Mouse (Mus musculus): ENCODE measurements at regions not wholly inside any gene's neighbourhood (a gene's known extent, or its start where the extent isn't known, plus 50 kb on each side); places are given as distances from the start of the nearest gene placed in this dataset.
"Not testable (repeated sequence)": the region's sequence is repeated elsewhere in the genome, so short reads cannot be mapped to it uniquely, and the experiment has no call there.

DNA sequence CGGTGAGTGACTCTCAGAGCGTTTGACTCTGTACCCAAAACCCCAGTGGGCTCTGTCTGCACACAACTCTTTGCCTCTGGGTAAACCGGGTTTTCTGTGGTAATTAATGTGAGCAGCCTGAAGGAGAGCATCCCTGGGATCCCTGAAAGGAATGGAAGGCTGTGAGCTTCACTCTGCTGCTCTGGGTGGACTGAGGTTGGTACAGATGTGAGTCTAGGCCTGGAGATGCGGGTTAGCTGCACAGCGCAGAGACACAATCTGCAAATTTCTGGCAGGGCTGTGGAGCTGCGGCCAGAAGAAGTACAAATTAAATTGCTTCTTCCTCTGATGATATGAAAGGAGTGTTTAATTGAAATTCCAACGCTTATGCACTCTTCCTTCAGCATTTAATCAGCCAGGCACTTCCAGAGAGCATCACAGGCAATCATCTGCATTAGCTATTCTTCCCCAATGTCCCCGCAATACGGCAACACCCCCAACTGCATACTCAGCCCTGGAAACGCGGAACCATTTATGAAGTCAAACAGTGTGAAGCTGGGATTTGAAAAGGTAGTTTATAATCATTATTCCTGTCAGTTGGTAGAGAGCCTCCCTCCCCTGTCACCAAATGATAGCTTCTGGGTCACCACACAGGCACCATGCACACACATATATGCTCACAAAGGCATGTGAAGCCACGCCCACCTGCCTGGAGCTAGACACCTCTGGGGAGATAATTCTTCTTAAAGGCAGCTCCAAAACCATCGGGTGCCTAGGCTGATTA, 185.5 kb upstream of the Afdn start:
- Histone ChIP-seq H3K4me1 (ENCODE audit: control insufficient read depth, insufficient read depth, low read length) (0 out of 2 replicates have a peak, but pooled peaks cover 3% of the 10 kb centered on the region), H3K4me3 (replicated peaks; ENCODE audit: extremely low read depth, low read depth, low read length) (no peak overlapping the region)
- WGBS = 79% methylated on average over 13 of the region's 13 CpGs
- TF ChIP-seq POLR2A (IDR thresholded peaks at IDR 0.05; ENCODE audit: borderline replicate concordance, extremely low read depth, low read depth, low read length) (no peak), CTCF (IDR thresholded peaks at IDR 0.05; ENCODE audit: insufficient read depth, low read length) (no peak)
- DNase-seq = no peak

- Histone ChIP-seq H3K4me1 (ENCODE audit: control insufficient read depth, insufficient read depth, low read length) (no peaks in the 10 kb centered on the region), H3K4me3 (replicated peaks; ENCODE audit: extremely low read depth, low read depth, low read length) (no peak overlapping the region)
- no peak for DNase-seq
- TF ChIP-seq CTCF (IDR thresholded peaks at IDR 0.05; ENCODE audit: insufficient read depth, low read length) (no peak), POLR2A (IDR thresholded peaks at IDR 0.05; ENCODE audit: borderline replicate concordance, extremely low read depth, low read depth, low read length) (no peak)
- 57% methylated on average over 3 of the region's 3 CpGs for WGBS
Observed at GRCm38 (mm10) chr17:13577798-13578197, 182.5 kb upstream of the Afdn start.

DNA sequence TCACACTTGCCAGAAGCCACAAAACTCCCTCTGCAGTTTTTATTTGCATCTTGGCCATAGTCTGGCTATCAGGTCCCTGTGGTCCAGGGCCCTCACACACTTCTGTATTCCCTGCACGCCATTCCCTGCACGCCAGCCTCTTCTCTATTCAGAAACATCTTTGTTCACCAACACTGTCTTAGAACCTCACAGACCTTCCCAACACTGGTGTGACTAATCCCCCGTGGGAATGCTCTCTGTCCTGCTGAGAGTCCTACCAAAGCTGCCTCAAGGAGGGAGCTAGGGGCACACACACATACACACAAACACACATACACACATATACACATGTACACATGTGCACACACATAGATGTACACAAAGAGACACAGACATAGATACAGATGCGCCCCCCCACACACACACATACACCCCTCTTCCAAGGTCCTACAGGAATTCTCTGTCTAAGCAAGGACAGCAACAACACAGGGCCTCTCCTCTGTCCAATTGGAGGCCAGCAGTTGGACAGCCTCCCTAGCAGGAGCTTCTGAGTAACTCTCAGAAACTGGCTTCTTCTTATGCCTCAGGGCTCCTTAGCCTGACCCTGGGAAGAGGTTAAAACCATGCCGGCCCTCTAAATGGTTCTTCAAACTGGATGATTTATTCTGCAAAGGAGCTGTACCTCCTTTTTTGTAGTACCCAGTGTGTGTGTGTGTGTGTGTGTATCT, 179.0 kb upstream of the Afdn start:
- WGBS = 89% methylated on average over 5 of the region's 5 CpGs

GRCm38 (mm10) chr17:13581995-13582588, 178.2 kb upstream of the Afdn start:
- no peak overlapping the region for H3K4me3 ChIP-seq (replicated peaks; ENCODE audit: extremely low read depth, low read depth, low read length)
- DNase-seq = no peak
- WGBS = 77% methylated on average over 6 of the region's 6 CpGs
- H3K4me1 ChIP-seq (ENCODE audit: control insufficient read depth, insufficient read depth, low read length) = no peaks in the 10 kb centered on the region
- TF ChIP-seq POLR2A (IDR thresholded peaks at IDR 0.05; ENCODE audit: borderline replicate concordance, extremely low read depth, low read depth, low read length) = no peak
- TF ChIP-seq CTCF (IDR thresholded peaks at IDR 0.05; ENCODE audit: insufficient read depth, low read length) = no peak

More for the DNA sequence above, 179.0 kb upstream of the Afdn start:
- no peak for DNase-seq
- no peak for TF ChIP-seq POLR2A (IDR thresholded peaks at IDR 0.05; ENCODE audit: borderline replicate concordance, extremely low read depth, low read depth, low read length)
- TF ChIP-seq CTCF (IDR thresholded peaks at IDR 0.05; ENCODE audit: insufficient read depth, low read length) = no peak
- Histone ChIP-seq H3K4me1 (ENCODE audit: control insufficient read depth, insufficient read depth, low read length) (no peaks in the 10 kb centered on the region), H3K4me3 (replicated peaks; ENCODE audit: extremely low read depth, low read depth, low read length) (no peak overlapping the region)

GRCm38 (mm10) chr17:13583475-13584233, 176.7 kb upstream of the Afdn start:
- H3K4me1 ChIP-seq (ENCODE audit: control insufficient read depth, insufficient read depth, low read length) = no peaks in the 10 kb centered on the region
- WGBS = 75% methylated on average over 9 of the region's 9 CpGs
- no peak overlapping the region for H3K4me3 ChIP-seq (replicated peaks; ENCODE audit: extremely low read depth, low read depth, low read length)
- no peak for TF ChIP-seq POLR2A (IDR thresholded peaks at IDR 0.05; ENCODE audit: borderline replicate concordance, extremely low read depth, low read depth, low read length)
- TF ChIP-seq CTCF (IDR thresholded peaks at IDR 0.05; ENCODE audit: insufficient read depth, low read length) = no peak
- DNase-seq = no peak

- no peak for DNase-seq
- TF ChIP-seq POLR2A (IDR thresholded peaks at IDR 0.05; ENCODE audit: borderline replicate concordance, extremely low read depth, low read depth, low read length) = no peak
- TF ChIP-seq CTCF (IDR thresholded peaks at IDR 0.05; ENCODE audit: insufficient read depth, low read length) = no peak
- H3K4me1 ChIP-seq (ENCODE audit: control insufficient read depth, insufficient read depth, low read length) = no peaks in the 10 kb centered on the region
- WGBS = 43% methylated on average over 4 of the region's 4 CpGs
- H3K4me3 ChIP-seq (replicated peaks; ENCODE audit: extremely low read depth, low read depth, low read length) = no peak overlapping the region
Observed at GRCm38 (mm10) chr17:13584394-13584793, 175.9 kb upstream of the Afdn start.

DNA sequence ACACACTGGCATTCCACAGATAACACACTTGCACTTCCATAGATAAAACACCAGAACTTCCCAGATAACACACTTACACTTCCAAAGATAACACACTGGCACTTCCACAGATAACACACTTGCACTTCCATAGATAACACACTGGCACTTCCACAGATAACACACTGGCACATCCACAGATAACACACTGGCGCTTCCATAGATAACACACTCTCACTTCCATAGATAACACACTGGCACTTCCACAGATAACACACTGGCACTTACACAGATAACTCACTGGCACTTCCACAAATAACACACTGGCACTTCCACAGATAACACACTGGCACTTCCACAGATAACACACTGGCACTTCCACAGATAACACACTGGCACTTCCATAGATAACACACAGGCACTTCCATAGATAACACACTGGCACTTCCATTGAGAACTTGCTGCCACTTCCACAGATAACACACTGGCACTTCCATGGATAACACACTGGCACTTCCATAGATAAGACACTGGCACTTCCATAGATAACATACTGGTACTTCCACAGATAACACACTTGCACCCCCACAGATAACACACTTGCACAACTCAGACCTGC, 170.0 kb upstream of the Afdn start:
- not testable (repeated sequence) for DNase-seq; H3K4me3 ChIP-seq (replicated peaks; ENCODE audit: extremely low read depth, low read depth, low read length); H3K4me1 ChIP-seq (ENCODE audit: control insufficient read depth, insufficient read depth, low read length)
- WGBS = 76% methylated on average over 1 of the region's 1 CpGs

Measured in lung, adult 2 months (tissue).